Mouse (Mus musculus): ENCODE results near the gene Tnks2. TPM values are rescaled to one million over a fixed set of nuclear protein-coding genes. Genes with fewer than 3 reads are reported as not detected.
A peak's percentile ranks its signal among the peaks of the same experiment; 100 is the strongest.

Tnks2 gene
- 10 to 100 TPM; 73.8 to 79.6 TPM for total RNA-seq (2021)

GRCm38 (mm10) chr19:36833788-36834531 is at the start of gene Tnks2:
Gene Tnks2, plus strand, starts transcription at chr19:36834232.
- DNase-seq (ENCODE audit: low spot score) = peak; percentile 96
- intact Hi-C loops (cut with DNase I) = loop anchor here (1.0 kb wide), 1 partner anchor 16 kb away; no protein-coding TSS in a partner anchor

DNA sequence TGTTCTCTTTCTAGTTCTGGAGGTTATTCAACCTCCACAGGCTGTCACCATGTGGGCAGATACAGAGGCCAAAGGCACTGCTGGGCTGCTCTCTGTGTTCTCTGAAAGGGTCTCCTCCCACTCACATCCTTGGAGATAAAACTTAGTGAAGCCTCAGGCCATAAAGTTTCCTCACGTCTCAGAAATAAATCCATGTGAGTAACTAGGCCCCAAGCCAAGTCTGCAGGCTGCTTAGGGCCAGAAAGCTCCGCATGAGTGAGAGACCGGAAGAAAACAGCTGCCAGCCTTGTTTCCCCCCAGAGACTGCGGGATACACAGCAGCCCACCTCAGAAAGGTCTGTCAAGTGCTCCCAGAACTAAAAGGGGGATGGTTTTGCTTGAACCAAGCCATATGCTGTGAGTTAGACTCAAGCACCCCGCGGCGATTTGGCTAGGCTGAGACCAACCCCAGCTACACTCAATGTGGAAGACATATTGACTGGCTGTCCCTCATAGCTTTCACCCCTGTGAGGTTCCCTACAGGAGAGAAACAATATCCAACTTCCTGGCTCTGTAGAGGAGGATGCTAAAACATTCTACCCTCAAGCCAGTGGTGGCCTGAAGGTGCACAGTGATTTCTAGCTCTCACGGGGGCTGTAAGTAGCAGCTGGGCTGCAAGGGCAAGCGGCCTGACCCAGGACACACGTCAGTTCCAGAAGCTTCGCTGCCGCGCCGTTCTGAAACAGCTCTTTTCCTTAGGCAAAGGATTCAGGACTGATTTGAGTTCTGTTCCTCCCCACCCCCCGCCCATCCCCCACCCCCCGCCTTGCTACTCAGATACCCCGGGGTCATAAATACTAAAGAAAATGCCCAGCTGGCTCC is 43.9 kb upstream of the Tnks2 start:
- DNase-seq (ENCODE audit: low spot score) = peak; percentile 20
- intact Hi-C loops (cut with DNase I) = no loop called here

- DNase-seq (ENCODE audit: low spot score) = no peak
- intact Hi-C loops (cut with DNase I) = no loop called here
These were observed 41.4 kb upstream of the Tnks2 start for GRCm38 (mm10) chr19:36792589-36792988.

- intact Hi-C loops (cut with DNase I) = no loop called here
- DNase-seq (ENCODE audit: low spot score) = no peak
These were observed 40.6 kb upstream of the Tnks2 start for GRCm38 (mm10) chr19:36793450-36793849.

DNA sequence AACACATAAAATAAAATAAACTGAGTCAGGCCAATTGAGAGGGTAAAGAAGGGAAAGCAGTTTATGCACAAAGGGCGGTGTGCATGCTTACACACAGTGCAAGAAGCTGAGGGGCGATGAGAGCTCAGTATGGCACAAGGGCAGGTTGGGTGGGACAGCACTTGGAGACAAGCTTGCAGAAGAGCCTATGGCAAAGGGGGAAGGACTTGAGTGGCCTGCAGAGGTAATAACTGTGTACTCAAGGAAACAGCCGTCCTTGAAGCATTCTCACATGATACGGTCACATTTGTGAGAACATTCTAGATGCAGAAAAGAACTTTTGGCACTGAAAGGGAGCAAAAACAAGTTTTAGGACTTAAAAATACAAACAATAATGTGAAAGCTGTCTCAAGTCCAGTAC is 40.0 kb upstream of the Tnks2 start:
- intact Hi-C loops (cut with DNase I) = no loop called here
- DNase-seq (ENCODE audit: low spot score) = no peak

DNA sequence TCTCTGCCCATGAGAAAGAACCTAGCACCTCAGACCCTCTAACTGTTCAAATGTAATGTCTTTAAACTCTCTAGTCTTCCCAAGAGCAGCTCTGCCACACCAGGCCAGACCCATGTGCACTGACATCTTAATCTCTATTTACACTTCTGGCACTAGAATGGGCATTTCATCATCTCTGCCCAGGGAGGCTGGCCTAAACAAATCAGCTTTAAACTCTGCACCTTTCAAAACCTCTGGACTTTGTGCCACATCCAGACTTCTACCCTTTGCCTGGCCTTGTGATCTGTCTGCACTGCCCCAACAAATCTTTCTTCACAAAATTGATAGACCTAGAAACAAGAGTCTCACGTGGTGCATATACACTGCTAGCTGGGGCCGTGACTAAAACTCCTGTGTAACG is 38.8 kb upstream of the Tnks2 start:
- no peak for DNase-seq (ENCODE audit: low spot score)
- intact Hi-C loops (cut with DNase I) = no loop called here

DNA sequence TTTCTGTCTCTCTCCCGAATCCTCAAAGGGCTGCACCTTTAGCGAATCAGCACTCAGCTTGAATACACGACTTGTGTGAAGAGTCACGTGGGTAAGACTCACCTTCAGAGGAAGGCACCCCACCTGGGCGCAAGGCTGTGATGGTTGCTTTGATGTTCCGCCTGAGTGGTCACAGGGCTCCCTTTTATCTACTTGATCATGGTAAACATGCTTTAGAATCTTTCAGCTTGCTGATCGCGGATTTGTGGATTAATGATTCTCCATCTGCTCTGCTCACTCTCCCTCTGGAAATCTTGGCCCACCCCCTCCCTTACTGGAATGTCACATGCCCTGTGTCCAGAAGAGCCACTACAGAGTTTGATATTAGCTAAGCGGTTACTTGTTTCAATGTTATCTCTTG is 37.1 kb upstream of the Tnks2 start:
- intact Hi-C loops (cut with DNase I) = no loop called here
- no peak for DNase-seq (ENCODE audit: low spot score)

- intact Hi-C loops (cut with DNase I) = no loop called here
- no peak for DNase-seq (ENCODE audit: low spot score)
These were observed 33.7 kb upstream of the Tnks2 start for GRCm38 (mm10) chr19:36800288-36800687.

GRCm38 (mm10) chr19:36801856-36802641 is 32.0 kb upstream of the Tnks2 start:
- intact Hi-C loops (cut with DNase I) = no loop called here
- DNase-seq (ENCODE audit: low spot score) = no peak

- intact Hi-C loops (cut with DNase I) = no loop called here
- no peak for DNase-seq (ENCODE audit: low spot score)
These were observed 30.6 kb upstream of the Tnks2 start for GRCm38 (mm10) chr19:36803403-36803802.

DNA sequence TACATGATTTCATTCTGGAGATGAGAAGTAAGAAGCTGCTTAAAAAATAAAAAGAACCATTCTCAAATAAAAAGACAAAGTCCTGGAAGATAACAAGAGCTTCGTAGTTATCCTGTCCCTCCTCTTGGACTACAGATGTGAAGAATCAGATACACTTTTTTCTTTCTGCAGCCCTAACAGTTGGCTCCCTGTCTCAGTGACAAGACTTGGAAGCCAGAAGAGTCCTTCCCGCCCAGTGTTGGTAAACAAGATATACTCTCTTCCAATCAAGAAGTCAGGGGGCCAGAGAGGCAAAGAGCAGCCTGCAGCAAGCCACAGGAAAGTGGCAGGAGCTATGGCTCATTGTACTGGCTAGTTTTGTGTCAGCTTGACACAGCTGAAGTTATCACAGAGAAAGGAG is 27.2 kb upstream of the Tnks2 start:
- DNase-seq (ENCODE audit: low spot score) = no peak
- intact Hi-C loops (cut with DNase I) = no loop called here

- intact Hi-C loops (cut with DNase I) = no loop called here
- no peak for DNase-seq (ENCODE audit: low spot score)
These were observed 25.5 kb upstream of the Tnks2 start for GRCm38 (mm10) chr19:36808426-36809105.

DNA sequence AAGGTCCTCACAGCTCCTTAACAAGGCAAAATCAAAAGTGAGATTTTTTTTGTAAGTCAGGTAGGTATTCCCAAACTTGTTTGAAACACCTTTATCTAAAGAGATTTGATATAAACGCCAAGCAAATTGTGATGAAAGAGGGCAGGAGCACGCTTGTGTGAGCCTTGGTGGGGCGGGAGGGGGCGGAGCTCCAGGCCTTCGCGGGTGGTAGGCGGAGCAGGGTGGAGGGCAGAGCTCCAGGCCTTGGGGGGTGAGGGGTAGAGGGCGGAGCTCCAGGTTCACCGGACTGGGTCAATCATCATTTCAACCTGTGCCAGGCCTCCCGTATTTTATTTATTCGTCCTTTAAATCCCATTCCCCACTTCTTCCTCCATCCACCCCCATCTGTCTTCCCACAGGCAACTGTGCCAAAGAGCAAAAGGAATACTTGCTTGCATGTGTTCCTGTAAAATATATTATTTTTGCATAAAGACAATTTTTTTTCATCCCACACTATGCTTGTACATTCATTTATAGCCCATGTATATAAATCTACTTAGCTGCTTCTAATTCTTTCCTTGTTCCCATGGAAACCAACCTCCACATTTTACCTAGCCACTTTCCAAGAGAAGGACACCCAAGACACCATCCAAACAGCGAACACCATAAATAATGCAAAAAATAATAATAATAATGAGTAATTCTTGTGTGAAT is 24.4 kb upstream of the Tnks2 start:
- DNase-seq (ENCODE audit: low spot score) = no peak

GRCm38 (mm10) chr19:36812011-36812410 is 22.0 kb upstream of the Tnks2 start:
- intact Hi-C loops (cut with DNase I) = loop anchor here (10.0 kb wide), 1 partner anchor 163 kb away; no protein-coding TSS in a partner anchor
- DNase-seq (ENCODE audit: low spot score) = no peak

More for the DNA sequence above, 24.4 kb upstream of the Tnks2 start:
- intact Hi-C loops (cut with DNase I) = loop anchor here (10.0 kb wide), 1 partner anchor 165 kb away; no protein-coding TSS in a partner anchor

- intact Hi-C loops (cut with DNase I) = loop anchor here (2.0 to 10.0 kb wide), 3 partner anchors 51 to 159 kb away; no protein-coding TSS in a partner anchor
- DNase-seq (ENCODE audit: low spot score) = no peak
These were observed 18.4 kb upstream of the Tnks2 start for GRCm38 (mm10) chr19:36815396-36816271.

- no peak for DNase-seq (ENCODE audit: low spot score)
These were observed 15.7 kb upstream of the Tnks2 start for GRCm38 (mm10) chr19:36818141-36818885.

GRCm38 (mm10) chr19:36819199-36819598 is 14.8 kb upstream of the Tnks2 start:
- intact Hi-C loops (cut with DNase I) = loop anchor here (10.0 kb wide), 1 partner anchor 156 kb away; no protein-coding TSS in a partner anchor
- DNase-seq (ENCODE audit: low spot score) = no peak

More at GRCm38 (mm10) chr19:36818141-36818885, 15.7 kb upstream of the Tnks2 start:
- intact Hi-C loops (cut with DNase I) = loop anchor here (1.0 to 10.0 kb wide), 2 partner anchors 15 to 156 kb away; no protein-coding TSS in a partner anchor

All from heart, postnatal 25 days (tissue).